Mouse (Mus musculus) lung, adult 2 months (tissue): ENCODE results near the gene Clta.

Experiments used
- CTCF ChIP-seq: fragments of 200-500 bp; IDR thresholded peaks from 2 replicates; pipeline ENCODE4 v1.5.1; 2011; ENCODE audit warnings: mild to moderate bottlenecking, low read length, control low read depth; ENCODE audit not compliant: insufficient read depth
- POLR2A ChIP-seq: fragments of 200-500 bp; IDR thresholded peaks from 2 replicates; pipeline ENCODE4 v1.6.1; 2011; ENCODE audit warnings: low read depth, mild to moderate bottlenecking, control low read depth, low read length, borderline replicate concordance; ENCODE audit errors: extremely low read depth

GRCm38 (mm10) chr4:44016791-44017190 lies 12.5 kb downstream of the Clta start:
- no peak for TF ChIP-seq CTCF
- no peak for TF ChIP-seq POLR2A
